22 mouse cellular contexts compared by ENCODE assay signal in the genomic region with DNA sequence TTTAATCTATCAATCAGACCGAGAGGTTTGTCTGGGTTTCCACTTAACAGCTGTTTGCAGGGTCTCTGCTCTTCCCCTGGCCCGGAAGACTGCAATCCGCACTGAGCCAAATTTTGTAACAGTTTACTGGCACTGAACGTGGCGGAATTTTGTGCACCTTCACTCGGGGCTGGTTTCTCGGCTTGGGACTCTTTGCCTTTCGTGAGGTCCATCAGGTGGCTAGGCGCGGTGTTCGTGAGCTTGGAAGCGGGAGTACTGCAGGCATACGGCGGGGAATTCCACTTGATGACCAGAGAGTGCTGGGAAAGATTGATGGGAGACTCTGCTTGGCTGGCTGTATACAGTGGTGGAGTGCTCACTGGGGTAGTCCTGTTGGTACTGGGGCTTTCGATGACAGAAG.
DNase-seq lines count a peak whose midpoint lies in the region; ATAC-seq and TF ChIP-seq lines count a peak whose summit lies in the region.
"Had no signal": no experiment of that assay in that cellular context is flagged by ENCODE, and none has a peak within 500 bp of the region (broad histone marks: within the 10 kb centered on the region; RNA-seq: fewer than 3 reads in every experiment).

No protein-coding gene starts in this region.

- no peak for TF ChIP-seq EP300 in liver, postnatal 0 days (IDR thresholded peaks at IDR 0.05; ENCODE audit: low read depth)

- no peak overlapping the region for H3K4me3 ChIP-seq in intestine, embryonic 14.5 days (ENCODE audit: low read depth, low read length)
- no peak overlapping the region for H3K4me3 ChIP-seq in intestine, postnatal 0 days (ENCODE audit: low read depth, low read length)
- no peak overlapping the region for H3K4me3 ChIP-seq in liver, embryonic 13.5 days (replicated peaks)
- no peak overlapping the region for H3K4me3 ChIP-seq in liver, postnatal 0 days (ENCODE audit: low read depth, low read length)
- H3K4me3 ChIP-seq in E14TG2a.4 (replicated peaks; ENCODE audit: low read length) (peak overlapping the region; percentile 35), ES-E14 (ENCODE audit: insufficient read depth in 1 of 2, low read depth in 1 of 2, low read length in 2 of 2, poor library complexity in 1 of 2, severe bottlenecking in 1 of 2) (peak overlapping the region; percentile 5 to 27; a peak in 1 of 4 replicates)
- H3K4me3 ChIP-seq in forebrain, embryonic 14.5 days (ENCODE audit: low read depth, low read length) = no peak overlapping the region
- H3K4me3 ChIP-seq: embryonic facial prominence, embryonic 15.5 days; erythroblast, embryonic 14.5 days; forebrain, embryonic 10.5 days; forebrain, embryonic 15.5 days; heart, adult 2 months; heart, embryonic 12.5 days; hindbrain, embryonic 10.5 days had no signal

- no peak for ATAC-seq in intestine, embryonic 14.5 days (replicated peaks; ENCODE audit: low FRiP score, low TSS enrichment, low read depth)
- no peak for ATAC-seq in intestine, postnatal 0 days
- no peak for ATAC-seq in liver, embryonic 13.5 days (ENCODE audit: low read depth)
- no peak for ATAC-seq in liver, postnatal 0 days
- no peak for ATAC-seq in forebrain, embryonic 14.5 days
- ATAC-seq: activated CD4-positive, CD25-positive, alpha-beta regulatory T cell, adult 4 months; forebrain, embryonic 15.5 days had no signal

- H3K9me3 ChIP-seq in intestine, embryonic 14.5 days (ENCODE audit: control insufficient read depth, low read length) = no peaks in the 10 kb centered on the region
- no peaks in the 10 kb centered on the region for H3K9me3 ChIP-seq in intestine, postnatal 0 days (ENCODE audit: control insufficient read depth)
- no peaks in the 10 kb centered on the region for H3K9me3 ChIP-seq in liver, embryonic 13.5 days (replicated peaks)
- H3K9me3 ChIP-seq in liver, postnatal 0 days (ENCODE audit: low read length) = no peaks in the 10 kb centered on the region
- H3K9me3 ChIP-seq in E14TG2a.4 (ENCODE audit: low read length) (no peaks in the 10 kb centered on the region), ES-E14 (ENCODE audit: control insufficient read depth, insufficient read depth, low read depth, low read length) (no peaks in the 10 kb centered on the region)
- H3K9me3 ChIP-seq in forebrain, embryonic 14.5 days (replicated peaks; ENCODE audit: control insufficient read depth, low read length) = no peaks in the 10 kb centered on the region
- H3K9me3 ChIP-seq: embryonic facial prominence, embryonic 15.5 days; forebrain, embryonic 10.5 days; forebrain, embryonic 15.5 days; heart, embryonic 12.5 days; hindbrain, embryonic 10.5 days had no signal

- H3K4me1 ChIP-seq in intestine, embryonic 14.5 days (replicated peaks; ENCODE audit: control insufficient read depth, insufficient read depth, low read length) = peaks cover 13% of the 10 kb centered on the region; the same call in 1 of the 2 replicates
- H3K4me1 ChIP-seq in intestine, postnatal 0 days (replicated peaks; ENCODE audit: control insufficient read depth, insufficient read depth, low read length) = peaks cover 6% of the 10 kb centered on the region; the same call in 1 of the 2 replicates
- H3K4me1 ChIP-seq in liver, embryonic 13.5 days (replicated peaks) = peaks cover 37% of the 10 kb centered on the region
- peaks cover 14% of the 10 kb centered on the region for H3K4me1 ChIP-seq in liver, postnatal 0 days (ENCODE audit: insufficient read depth)
- peaks cover 29% of the 10 kb centered on the region for H3K4me1 ChIP-seq in E14TG2a.4 (replicated peaks; ENCODE audit: low read depth, low read length)
- H3K4me1 ChIP-seq in ES-E14 (ENCODE audit: control insufficient read depth in 2 of 2, insufficient read depth in 2 of 2, low read length in 2 of 2, poor library complexity in 1 of 2) = peaks cover 3 to 6% of the 10 kb centered on the region in 2 experiments; a peak in 1 of 4 replicates
- H3K4me1 ChIP-seq in forebrain, embryonic 14.5 days (ENCODE audit: control insufficient read depth, insufficient read depth, low read length) = no peaks in the 10 kb centered on the region
- H3K4me1 ChIP-seq: embryonic facial prominence, embryonic 15.5 days; forebrain, embryonic 10.5 days; forebrain, embryonic 15.5 days had no signal

- H3K27me3 ChIP-seq in intestine, embryonic 14.5 days (replicated peaks; ENCODE audit: control insufficient read depth, insufficient read depth, low read length) = no peaks in the 10 kb centered on the region
- no peaks in the 10 kb centered on the region for H3K27me3 ChIP-seq in intestine, postnatal 0 days (replicated peaks; ENCODE audit: control insufficient read depth, insufficient read depth, low read length)
- no peaks in the 10 kb centered on the region for H3K27me3 ChIP-seq in liver, embryonic 13.5 days
- H3K27me3 ChIP-seq in liver, postnatal 0 days (ENCODE audit: insufficient read depth, low read length) = no peaks in the 10 kb centered on the region
- peaks cover 24% of the 10 kb centered on the region for H3K27me3 ChIP-seq in E14TG2a.4 (ENCODE audit: insufficient read depth, low read length)
- no peaks in the 10 kb centered on the region for H3K27me3 ChIP-seq in forebrain, embryonic 14.5 days (replicated peaks; ENCODE audit: control insufficient read depth, insufficient read depth, low read length)
- H3K27me3 ChIP-seq: CH12.LX; embryonic facial prominence, embryonic 15.5 days; forebrain, embryonic 15.5 days; heart, embryonic 12.5 days had no signal

- in situ Hi-C loops in ES-E14 (cut with MboI; ENCODE audit: low sequenced_read_pairs in 2 of 2, unreplicated experiment in 2 of 2) = no loop called here

- no peak for DNase-seq in intestine, embryonic 14.5 days (ENCODE audit: low spot score)
- DNase-seq in liver, embryonic 13.5 days = no peak
- DNase-seq in liver, postnatal 0 days = no peak
- no peak for DNase-seq in ES-E14 (ENCODE audit: low read depth, low spot score)
- no peak for DNase-seq in forebrain, embryonic 14.5 days (ENCODE audit: low spot score)
- DNase-seq in layer of hippocampus, adult 9-10 months (ENCODE audit: low spot score) = no peak
- DNase-seq: adrenal gland, postnatal 25 days; cerebellum, adult 18-20 months; cerebellum, adult 9-11 months; cerebellum, postnatal 36 days; heart, adult 2 months had no signal

- no peak for TF ChIP-seq CTCF in intestine, postnatal 0 days (IDR thresholded peaks at IDR 0.05; ENCODE audit: low read depth)
- TF ChIP-seq CTCF in liver, postnatal 0 days (IDR thresholded peaks at IDR 0.05; ENCODE audit: low read depth) = no peak
- TF ChIP-seq CTCF in E14TG2a.4 (conservative IDR thresholded peaks at IDR 0.05; ENCODE audit: low read length) = no peak

- peaks cover 51% of the 10 kb centered on the region for H3K36me3 ChIP-seq in intestine, embryonic 14.5 days (ENCODE audit: control insufficient read depth, insufficient read depth, low read length)
- H3K36me3 ChIP-seq in intestine, postnatal 0 days (ENCODE audit: control insufficient read depth, insufficient read depth) = peaks cover 39% of the 10 kb centered on the region
- peaks cover 60% of the 10 kb centered on the region for H3K36me3 ChIP-seq in liver, embryonic 13.5 days
- H3K36me3 ChIP-seq in liver, postnatal 0 days (replicated peaks; ENCODE audit: insufficient read depth, low read length) = peaks cover 37% of the 10 kb centered on the region
- H3K36me3 ChIP-seq in E14TG2a.4 (ENCODE audit: insufficient read depth, low read length) (no peaks in the 10 kb centered on the region), ES-E14 (ENCODE audit: control insufficient read depth, insufficient read depth, low read length, poor library complexity, severe bottlenecking) (peaks cover 5% of the 10 kb centered on the region; the same call in 1 of the 2 replicates)
- H3K36me3 ChIP-seq in forebrain, embryonic 14.5 days (ENCODE audit: control insufficient read depth, insufficient read depth, low read length) = peaks cover 21% of the 10 kb centered on the region

- no peak overlapping the region for H3K9ac ChIP-seq in intestine, embryonic 14.5 days (ENCODE audit: low read length)
- H3K9ac ChIP-seq in intestine, postnatal 0 days (ENCODE audit: low read depth, low read length) = no peak overlapping the region
- no peak overlapping the region for H3K9ac ChIP-seq in liver, embryonic 13.5 days
- no peak overlapping the region for H3K9ac ChIP-seq in liver, postnatal 0 days (replicated peaks)
- H3K9ac ChIP-seq in ES-E14 (ENCODE audit: insufficient read depth, low read depth, low read length, poor library complexity, severe bottlenecking) = no peak overlapping the region
- H3K9ac ChIP-seq in forebrain, embryonic 14.5 days (ENCODE audit: low read length) = no peak overlapping the region
- H3K9ac ChIP-seq: embryonic facial prominence, embryonic 15.5 days; forebrain, embryonic 15.5 days; heart, embryonic 12.5 days; hindbrain, embryonic 14.5 days had no signal

- no peak overlapping the region for H3K4me2 ChIP-seq in intestine, embryonic 14.5 days (ENCODE audit: low read length)
- no peak overlapping the region for H3K4me2 ChIP-seq in intestine, postnatal 0 days (replicated peaks; ENCODE audit: low read depth)
- H3K4me2 ChIP-seq in liver, embryonic 13.5 days = no peak overlapping the region
- no peak overlapping the region for H3K4me2 ChIP-seq in liver, postnatal 0 days (ENCODE audit: low read depth, low read length)
- no peak overlapping the region for H3K4me2 ChIP-seq in forebrain, embryonic 14.5 days (ENCODE audit: low read length)
- H3K4me2 ChIP-seq: embryonic facial prominence, embryonic 15.5 days; forebrain, embryonic 15.5 days; heart, embryonic 12.5 days; hindbrain, embryonic 14.5 days had no signal

- 60% methylated on average over 15 of the region's 15 CpGs for WGBS in intestine, embryonic 14.5 days
- 77% methylated on average over 15 of the region's 15 CpGs for WGBS in intestine, postnatal 0 days
- WGBS in liver, embryonic 13.5 days (ENCODE audit: insufficient replicate concordance) = 96% methylated on average over 15 of the region's 15 CpGs
- 95% methylated on average over 15 of the region's 15 CpGs for WGBS in liver, postnatal 0 days (ENCODE audit: insufficient replicate concordance)
- 95% methylated on average over 15 of the region's 15 CpGs for WGBS in forebrain, embryonic 14.5 days

- H3K27ac ChIP-seq in intestine, embryonic 14.5 days (ENCODE audit: low read depth) = 0 out of 2 replicates have a peak overlapping the region, but pooled peaks have one; percentile 43
- no peak overlapping the region for H3K27ac ChIP-seq in intestine, postnatal 0 days (ENCODE audit: low read depth, low read length)
- peak overlapping the region; percentile 88; the same call in 1 of the 2 replicates for H3K27ac ChIP-seq in liver, embryonic 13.5 days
- H3K27ac ChIP-seq in liver, postnatal 0 days (ENCODE audit: low read depth) = no peak overlapping the region
- no peak overlapping the region for H3K27ac ChIP-seq in ES-E14 (ENCODE audit: insufficient read depth, low read depth, low read length, poor library complexity, severe bottlenecking)
- no peak overlapping the region for H3K27ac ChIP-seq in forebrain, embryonic 14.5 days (ENCODE audit: low read depth, low read length)
- H3K27ac ChIP-seq: embryonic facial prominence, embryonic 15.5 days; forebrain, embryonic 10.5 days; forebrain, embryonic 15.5 days; hindbrain, embryonic 10.5 days; hindbrain, embryonic 14.5 days had no signal

TF ChIP-seq in ES-E14, 5 proteins besides CTCF, POLR2A, EP300 and RAD21:
- TF ChIP-seq ZC3H11A (IDR thresholded peaks at IDR 0.05; ENCODE audit: borderline replicate concordance, low read depth, low read length) (no peak), MAFK (IDR thresholded peaks at IDR 0.05; ENCODE audit: insufficient read depth, low read depth, low read length) (no peak), CHD2 (IDR thresholded peaks at IDR 0.05; ENCODE audit: low read depth, low read length) (no peak)

Comparison
In these comparisons a context has a peak if more than half of its experiments do, and no peak if none do; other contexts are left out.
1. H3K27ac ChIP-seq: peak in intestine, embryonic 14.5 days (single experiment) and liver, embryonic 13.5 days (single experiment); none in intestine, postnatal 0 days (single experiment), liver, postnatal 0 days (single experiment), ES-E14 (single experiment) and forebrain, embryonic 14.5 days (single experiment).
2. H3K4me3 ChIP-seq: peak in E14TG2a.4 (single experiment) and ES-E14 (2 of 2); none in intestine, embryonic 14.5 days (single experiment), intestine, postnatal 0 days (single experiment), liver, embryonic 13.5 days (single experiment), liver, postnatal 0 days (single experiment) and forebrain, embryonic 14.5 days (single experiment).